Mouse (Mus musculus): Measurements from ENCODE around the gene Rcn3.

- TF ChIP-seq IRF4 (IDR thresholded peaks at IDR 0.05; ENCODE audit: low read depth, low read length) = no peak
- TF ChIP-seq CTCF (conservative IDR thresholded peaks at IDR 0.05 in 1 of 2, IDR thresholded peaks at IDR 0.05 in 1 of 2; ENCODE audit: low read depth in 2 of 2, low read length in 2 of 2) = no peak
- TF ChIP-seq EP300 (IDR thresholded peaks at IDR 0.05; ENCODE audit: low read length) = no peak
- no peak for TF ChIP-seq KAT2A (IDR thresholded peaks at IDR 0.05; ENCODE audit: insufficient replicate concordance, low read length)
- TF ChIP-seq ZMIZ1 (IDR thresholded peaks at IDR 0.05; ENCODE audit: low read depth, low read length) = no peak
- TF ChIP-seq RCOR1 (conservative IDR thresholded peaks at IDR 0.05; ENCODE audit: low read depth, low read length) = no peak
- no peak for TF ChIP-seq SIN3A (IDR thresholded peaks at IDR 0.05; ENCODE audit: low read length)
- no peak for TF ChIP-seq HCFC1 (IDR thresholded peaks at IDR 0.05; ENCODE audit: low read depth, low read length)
- no peak for TF ChIP-seq MEF2A (IDR thresholded peaks at IDR 0.05; ENCODE audit: borderline replicate concordance, low read depth, low read length)
- no peak for TF ChIP-seq ELF1 (IDR thresholded peaks at IDR 0.05; ENCODE audit: low read depth, low read length)
These were observed 19.9 kb upstream of the Rcn3 start for GRCm38 (mm10) chr7:45111940-45112339.

Data from CH12.LX (cell line).